Mouse (Mus musculus): Measurements from ENCODE around the gene Foxn3. TPM values are rescaled to one million over a fixed set of nuclear protein-coding genes. Genes with fewer than 3 reads are reported as not detected.

The Foxn3 gene
- polyA plus RNA-seq, 1 experiment, result 28.9 TPM

- no peak overlapping the region for H3K4me3 ChIP-seq (ENCODE audit: insufficient read depth, low read depth, low read length)
- H3K27ac ChIP-seq (replicated peaks; ENCODE audit: low read depth, low read length), result peak overlapping the region; percentile 97
- peaks cover 59% of the 10 kb centered on the region for H3K4me1 ChIP-seq (ENCODE audit: control insufficient read depth, insufficient read depth, insufficient read length, low read length)
These were observed 215.9 kb downstream of the Foxn3 start for GRCm38 (mm10) chr12:99347512-99347911.

DNA sequence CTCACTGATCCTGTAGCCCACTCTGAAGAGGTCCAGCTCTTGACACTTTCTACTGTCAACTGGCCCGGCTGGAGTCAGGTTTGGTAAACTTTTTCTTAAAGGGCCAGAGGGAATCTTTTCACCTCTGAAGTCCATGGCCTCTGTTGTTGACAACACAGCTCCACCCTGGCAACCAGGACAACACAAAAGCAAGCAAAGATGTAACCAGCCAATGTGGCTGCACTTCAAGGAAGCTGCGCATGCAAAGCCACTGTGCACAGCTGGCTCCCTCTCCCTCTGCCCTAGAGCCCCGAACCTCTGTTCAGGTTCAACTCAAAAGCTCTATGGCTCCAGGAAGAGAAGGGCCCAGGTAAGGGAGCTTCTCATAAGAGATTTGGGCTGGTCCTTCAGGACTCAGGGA, 216.4 kb downstream of the Foxn3 start:
- Histone ChIP-seq H3K4me3 (ENCODE audit: insufficient read depth, low read depth, low read length) (no peak overlapping the region), H3K4me1 (ENCODE audit: control insufficient read depth, insufficient read depth, insufficient read length, low read length) (peaks cover 61% of the 10 kb centered on the region), H3K27ac (replicated peaks; ENCODE audit: low read depth, low read length) (peak overlapping the region; percentile 97)

GRCm38 (mm10) chr12:99345323-99345722, 218.1 kb downstream of the Foxn3 start:
- peaks cover 65% of the 10 kb centered on the region for H3K4me1 ChIP-seq (ENCODE audit: control insufficient read depth, insufficient read depth, insufficient read length, low read length)
- H3K4me3 ChIP-seq (ENCODE audit: insufficient read depth, low read depth, low read length), result no peak overlapping the region
- H3K27ac ChIP-seq (replicated peaks; ENCODE audit: low read depth, low read length), result peak overlapping the region; percentile 97

DNA sequence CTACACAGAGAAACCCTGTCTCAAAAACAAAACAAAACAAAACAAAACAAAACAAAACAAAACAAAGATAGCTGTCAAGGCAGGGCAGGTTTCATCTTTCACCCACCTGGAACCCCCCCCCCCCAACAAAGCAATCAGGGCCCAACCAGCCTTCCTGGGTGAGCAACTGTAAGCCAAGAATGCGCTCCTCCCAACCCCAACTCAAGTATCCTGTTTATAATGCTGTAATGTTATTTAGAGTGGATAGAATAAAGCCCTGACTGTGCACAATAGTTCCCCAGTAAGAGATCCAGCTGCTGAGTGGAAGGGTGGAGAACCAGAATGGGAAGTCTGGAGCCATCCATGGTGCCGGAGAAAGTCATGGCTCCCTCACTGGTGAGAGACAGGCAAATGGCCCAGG, 220.0 kb downstream of the Foxn3 start:
- H3K4me1 ChIP-seq (ENCODE audit: control insufficient read depth, insufficient read depth, insufficient read length, low read length), result peaks cover 56% of the 10 kb centered on the region
- no peak overlapping the region for H3K4me3 ChIP-seq (ENCODE audit: insufficient read depth, low read depth, low read length)
- H3K27ac ChIP-seq (replicated peaks; ENCODE audit: low read depth, low read length), result peak overlapping the region; percentile 38; the same call in 1 of the 2 replicates

DNA sequence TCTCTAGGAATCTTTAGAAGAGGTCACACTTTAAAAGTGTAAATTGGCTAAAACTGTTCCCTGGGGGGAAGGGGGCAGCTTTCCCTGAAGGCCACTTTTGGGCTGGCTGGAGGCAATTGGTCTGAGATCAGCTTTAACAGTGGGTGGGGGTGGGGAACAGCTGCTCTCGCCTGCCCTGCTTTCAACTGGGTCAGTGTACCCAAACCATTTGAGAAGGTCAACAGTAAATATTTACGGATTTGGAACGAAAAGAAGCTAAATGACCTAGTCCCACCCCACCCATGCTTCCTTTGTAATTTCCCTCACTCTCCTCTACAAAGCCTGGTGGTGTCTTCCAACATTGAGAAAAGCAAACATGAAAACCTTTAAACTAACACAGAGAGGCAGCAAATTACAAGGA, 221.2 kb downstream of the Foxn3 start:
- peaks cover 55% of the 10 kb centered on the region for H3K4me1 ChIP-seq (ENCODE audit: control insufficient read depth, insufficient read depth, insufficient read length, low read length)
- peak overlapping the region; percentile 94 for H3K27ac ChIP-seq (replicated peaks; ENCODE audit: low read depth, low read length)
- no peak overlapping the region for H3K4me3 ChIP-seq (ENCODE audit: insufficient read depth, low read depth, low read length)

DNA sequence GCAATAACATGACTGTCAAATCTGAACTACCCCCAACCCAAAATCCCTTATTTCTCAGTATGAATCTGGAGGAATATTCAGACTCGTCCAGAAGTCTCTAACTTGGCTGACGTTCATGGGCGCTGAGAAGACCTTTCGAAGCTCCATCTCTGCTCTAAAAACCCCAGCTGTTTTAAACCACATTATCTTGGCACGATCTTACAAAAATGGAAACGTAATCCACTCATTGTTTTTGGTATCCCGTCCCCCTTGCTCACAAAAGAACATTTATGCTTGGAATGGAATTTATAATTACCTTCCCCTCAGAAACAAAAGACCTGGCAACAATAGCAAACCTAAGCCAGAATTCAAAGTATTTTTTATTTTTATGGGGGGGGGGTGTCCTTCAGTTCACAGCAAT, 221.6 kb downstream of the Foxn3 start:
- H3K27ac ChIP-seq (replicated peaks; ENCODE audit: low read depth, low read length), result peak overlapping the region; percentile 94
- H3K4me3 ChIP-seq (ENCODE audit: insufficient read depth, low read depth, low read length), result peak overlapping the region; percentile 16; the same call in 1 of the 2 replicates

GRCm38 (mm10) chr12:99340418-99341182, 222.8 kb downstream of the Foxn3 start:
- peak overlapping the region; percentile 2; the same call in 1 of the 2 replicates for H3K4me3 ChIP-seq (ENCODE audit: insufficient read depth, low read depth, low read length)
- peak overlapping the region; percentile 79 for H3K27ac ChIP-seq (replicated peaks; ENCODE audit: low read depth, low read length)
- peaks cover 51% of the 10 kb centered on the region for H3K4me1 ChIP-seq (ENCODE audit: control insufficient read depth, insufficient read depth, insufficient read length, low read length)

More for the DNA sequence above, 221.6 kb downstream of the Foxn3 start:
- H3K4me1 ChIP-seq (ENCODE audit: control insufficient read depth, insufficient read depth, insufficient read length, low read length), result peaks cover 55% of the 10 kb centered on the region

- H3K4me1 ChIP-seq (ENCODE audit: control insufficient read depth, insufficient read depth, insufficient read length, low read length), result peaks cover 47% of the 10 kb centered on the region
- no peak overlapping the region for H3K4me3 ChIP-seq (ENCODE audit: insufficient read depth, low read depth, low read length)
- H3K27ac ChIP-seq (replicated peaks; ENCODE audit: low read depth, low read length), result 0 out of 2 replicates have a peak overlapping the region, but pooled peaks have one; percentile 79
These were observed 223.6 kb downstream of the Foxn3 start for GRCm38 (mm10) chr12:99339640-99340325.

DNA sequence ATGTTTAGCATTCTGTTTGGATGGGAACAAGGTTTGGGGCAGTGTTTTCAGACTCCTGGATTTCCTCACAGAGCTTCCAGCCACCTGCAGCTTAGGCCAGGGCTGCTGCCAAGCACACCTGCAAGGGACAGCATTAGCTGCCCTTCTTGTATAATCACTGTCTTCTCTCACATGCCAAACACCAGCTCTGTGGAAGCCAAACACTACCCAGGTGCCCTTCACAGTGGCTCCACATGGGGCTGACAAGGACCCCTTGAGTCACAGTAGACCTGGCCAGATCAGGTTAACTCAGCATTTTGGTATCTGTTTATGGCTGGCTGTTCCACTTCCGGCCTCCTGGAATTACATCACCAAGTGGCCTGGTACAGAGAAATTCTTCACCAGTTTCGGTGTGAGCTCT, 224.6 kb downstream of the Foxn3 start:
- Histone ChIP-seq H3K4me3 (ENCODE audit: insufficient read depth, low read depth, low read length) (no peak overlapping the region), H3K4me1 (ENCODE audit: control insufficient read depth, insufficient read depth, insufficient read length, low read length) (peaks cover 43% of the 10 kb centered on the region), H3K27ac (replicated peaks; ENCODE audit: low read depth, low read length) (no peak overlapping the region; the same call in 1 of the 2 replicates)

- no peak overlapping the region for H3K4me3 ChIP-seq (ENCODE audit: insufficient read depth, low read depth, low read length)
- H3K4me1 ChIP-seq (ENCODE audit: control insufficient read depth, insufficient read depth, insufficient read length, low read length), result peaks cover 39% of the 10 kb centered on the region
- H3K27ac ChIP-seq (replicated peaks; ENCODE audit: low read depth, low read length), result peak overlapping the region; percentile 48
These were observed 226.3 kb downstream of the Foxn3 start for GRCm38 (mm10) chr12:99337171-99337435.

- Histone ChIP-seq H3K27ac (replicated peaks; ENCODE audit: low read depth, low read length) (peak overlapping the region; percentile 48), H3K4me1 (ENCODE audit: control insufficient read depth, insufficient read depth, insufficient read length, low read length) (peaks cover 40% of the 10 kb centered on the region), H3K4me3 (ENCODE audit: insufficient read depth, low read depth, low read length) (no peak overlapping the region)
These were observed 226.8 kb downstream of the Foxn3 start for GRCm38 (mm10) chr12:99336349-99337170.

DNA sequence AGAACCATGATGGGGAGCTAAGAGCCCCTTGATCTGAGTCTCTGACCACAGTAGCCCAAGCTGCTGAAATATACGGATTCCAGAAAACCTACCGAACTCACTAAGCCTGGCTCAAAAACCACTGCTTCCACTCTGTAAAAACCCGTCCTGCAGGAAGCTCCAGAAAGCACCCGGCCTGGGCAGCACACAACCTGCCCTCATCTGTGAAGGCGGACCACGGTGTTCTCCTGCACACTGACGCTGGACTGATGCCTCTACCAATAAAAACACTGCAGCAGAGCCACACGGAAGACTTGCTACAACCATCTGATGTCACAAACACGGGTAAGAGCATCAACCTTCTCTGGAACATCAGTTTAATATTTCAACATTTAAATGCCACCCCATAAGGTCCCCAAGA, 227.8 kb downstream of the Foxn3 start:
- Histone ChIP-seq H3K4me3 (ENCODE audit: insufficient read depth, low read depth, low read length) (no peak overlapping the region), H3K4me1 (ENCODE audit: control insufficient read depth, insufficient read depth, insufficient read length, low read length) (peaks cover 41% of the 10 kb centered on the region)

GRCm38 (mm10) chr12:99334026-99334425, 229.4 kb downstream of the Foxn3 start:
- Histone ChIP-seq H3K27ac (replicated peaks; ENCODE audit: low read depth, low read length) (no peak overlapping the region), H3K4me3 (ENCODE audit: insufficient read depth, low read depth, low read length) (no peak overlapping the region), H3K4me1 (ENCODE audit: control insufficient read depth, insufficient read depth, insufficient read length, low read length) (peaks cover 47% of the 10 kb centered on the region)

More for the DNA sequence above, 227.8 kb downstream of the Foxn3 start:
- peak overlapping the region; percentile 35 for H3K27ac ChIP-seq (replicated peaks; ENCODE audit: low read depth, low read length)

DNA sequence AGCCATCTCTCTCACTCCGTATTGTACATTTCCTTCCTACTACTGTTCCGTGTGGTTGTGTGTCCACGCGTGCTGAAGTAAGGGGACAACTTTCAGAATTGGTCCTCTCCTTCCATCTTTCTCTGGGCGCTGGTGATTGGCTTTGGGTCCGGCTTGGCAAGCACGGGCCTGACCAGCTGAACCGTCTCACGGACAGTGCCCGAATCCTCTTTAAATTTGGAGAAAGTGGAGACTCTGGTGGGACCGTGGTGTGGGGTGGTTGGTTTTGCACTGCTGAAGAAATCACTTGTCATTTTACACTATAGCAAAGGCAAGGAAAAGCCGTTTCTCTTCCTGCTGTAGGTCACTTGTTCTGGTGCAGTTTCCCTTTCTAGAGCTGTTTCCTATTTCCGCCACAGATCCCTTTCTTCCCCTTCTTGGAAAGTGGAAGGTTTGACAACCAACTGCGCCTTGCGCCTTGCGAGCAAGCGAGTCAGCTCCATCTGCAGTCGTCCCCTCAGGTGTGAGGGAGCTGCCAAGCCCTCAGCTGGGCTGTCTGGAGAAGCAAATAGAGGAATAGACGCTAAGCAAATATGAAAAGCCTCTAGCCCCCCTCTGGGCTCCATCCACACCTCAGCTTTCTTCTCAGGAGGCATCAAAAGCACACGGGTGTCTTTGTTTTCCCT, 229.9 kb downstream of the Foxn3 start:
- peaks cover 42% of the 10 kb centered on the region for H3K4me1 ChIP-seq (ENCODE audit: control insufficient read depth, insufficient read depth, insufficient read length, low read length)
- H3K27ac ChIP-seq (replicated peaks; ENCODE audit: low read depth, low read length), result no peak overlapping the region
- H3K4me3 ChIP-seq (ENCODE audit: insufficient read depth, low read depth, low read length), result no peak overlapping the region

All from brown adipose tissue, adult 24 weeks (tissue).